Mouse (Mus musculus): ENCODE measurements around the gene Srd5a2. TPM values are rescaled to one million over a fixed set of nuclear protein-coding genes. Genes with fewer than 3 reads are reported as not detected.
"Not testable (repeated sequence)": the region's sequence is repeated elsewhere in the genome, so short reads cannot be mapped to it uniquely, and the experiment has no call there.

Gene Srd5a2
- total RNA-seq (2014; fragmentation: Nextera tagmentation), result not detected in 2 replicates
- total RNA-seq (2017), result not detected in 2 replicates

DNA sequence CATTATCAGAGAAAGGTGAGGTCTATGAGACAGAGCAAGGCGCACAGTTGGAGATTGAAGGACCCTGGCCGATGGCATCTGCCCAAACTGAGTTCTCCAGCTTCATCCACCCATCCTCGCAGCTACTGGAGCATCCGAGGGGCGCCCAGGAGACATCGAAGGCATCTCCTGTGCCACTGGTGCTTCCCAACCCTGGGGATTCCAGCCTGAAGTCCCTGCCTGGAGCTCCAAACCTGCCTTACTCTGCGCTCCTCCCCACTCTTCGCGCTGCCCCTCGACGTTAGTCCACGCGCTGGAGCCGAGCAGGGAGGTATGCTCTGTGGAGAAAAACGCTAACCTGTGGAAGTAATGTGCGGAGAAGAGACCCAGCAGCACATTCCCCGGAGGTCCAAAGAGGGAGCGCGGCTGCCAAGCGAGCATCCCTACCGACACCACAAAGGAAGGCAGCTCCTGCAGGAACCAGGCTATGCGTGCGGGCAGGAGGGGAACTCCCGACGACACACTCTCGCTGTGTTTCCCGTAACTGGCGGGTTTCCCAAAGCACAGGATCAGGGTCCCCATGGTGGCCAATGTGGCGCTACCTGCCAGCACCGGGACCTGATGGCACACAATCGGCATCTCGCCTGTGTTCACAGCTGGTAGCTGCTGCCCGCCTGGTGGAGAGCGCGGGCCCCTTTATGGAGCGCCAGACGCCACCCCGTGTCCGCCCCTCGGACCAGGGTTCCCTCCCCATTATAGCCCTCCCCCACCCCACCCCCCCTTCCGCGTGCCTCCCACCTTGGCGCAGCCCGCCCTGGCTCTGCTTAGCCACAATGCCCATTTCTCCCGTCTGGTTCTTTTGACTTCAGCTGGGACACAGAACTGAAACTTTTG lies at the start of gene Srd5a2:
Gene Srd5a2 (minus strand): TSS at position 707 of the 873 bp plus-strand sequence.
- no peak for ATAC-seq (replicated peaks; ENCODE audit: low FRiP score, low TSS enrichment, poor library complexity, severe bottlenecking)

DNA sequence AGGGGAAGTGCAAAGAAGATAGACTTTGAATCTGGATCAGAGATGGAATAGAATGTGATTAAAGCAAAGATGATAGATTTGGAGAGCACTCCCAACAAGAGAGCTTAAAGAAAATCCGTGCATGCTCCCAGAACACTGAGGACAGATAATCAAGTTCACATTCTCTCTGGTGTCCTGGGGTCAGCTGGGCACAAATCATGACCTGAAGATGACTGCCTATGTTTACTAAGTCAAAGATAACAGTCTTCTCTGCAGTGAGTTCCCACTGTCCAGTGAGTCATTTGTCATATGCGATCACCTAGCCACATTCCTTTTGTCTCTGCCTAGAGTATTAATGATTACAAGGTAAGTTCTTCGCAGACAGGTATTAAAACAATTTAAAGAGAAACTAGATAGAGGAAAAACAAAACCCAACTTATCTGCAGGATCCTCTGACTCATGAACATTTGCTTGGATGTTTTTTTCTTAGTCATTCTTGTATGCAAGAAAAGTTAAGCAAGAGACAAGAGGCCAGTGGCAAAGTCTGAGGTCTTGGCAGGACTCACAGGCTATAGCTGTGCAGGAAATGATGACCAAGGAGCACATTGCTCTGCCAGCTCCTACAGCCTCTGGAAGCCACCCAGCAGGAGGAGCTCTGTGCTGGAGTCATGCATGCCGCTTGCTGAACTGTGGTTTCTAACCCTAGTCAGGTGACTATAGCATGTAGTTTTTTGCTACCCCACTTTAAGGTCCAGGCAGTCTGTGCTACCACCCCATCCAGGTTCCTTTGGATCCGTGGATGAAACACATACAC lies 41.4 kb upstream of the Srd5a2 start:
- ATAC-seq (replicated peaks; ENCODE audit: low FRiP score, low TSS enrichment, poor library complexity, severe bottlenecking), result no peak

DNA sequence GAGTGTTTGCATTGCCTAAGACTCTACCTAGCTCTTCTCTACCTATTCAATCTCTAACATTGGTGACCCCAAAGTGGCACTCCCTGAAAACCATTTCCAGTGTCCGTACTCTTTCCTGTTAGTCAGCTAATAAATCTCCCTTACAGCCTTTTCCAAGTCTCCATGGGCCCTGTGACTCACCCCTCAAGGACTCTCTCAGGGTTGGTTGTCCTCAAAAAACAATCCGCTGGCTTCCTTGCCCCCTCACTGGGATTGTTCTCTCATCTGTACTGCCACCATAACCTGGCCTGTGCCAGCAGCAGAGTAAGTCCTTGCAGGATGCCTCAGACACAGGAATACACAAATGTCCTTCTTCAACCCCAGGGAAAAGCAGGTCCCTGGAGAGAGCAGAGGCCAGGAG lies 40.3 kb upstream of the Srd5a2 start:
- ATAC-seq (replicated peaks; ENCODE audit: low FRiP score, low TSS enrichment, poor library complexity, severe bottlenecking), result no peak

DNA sequence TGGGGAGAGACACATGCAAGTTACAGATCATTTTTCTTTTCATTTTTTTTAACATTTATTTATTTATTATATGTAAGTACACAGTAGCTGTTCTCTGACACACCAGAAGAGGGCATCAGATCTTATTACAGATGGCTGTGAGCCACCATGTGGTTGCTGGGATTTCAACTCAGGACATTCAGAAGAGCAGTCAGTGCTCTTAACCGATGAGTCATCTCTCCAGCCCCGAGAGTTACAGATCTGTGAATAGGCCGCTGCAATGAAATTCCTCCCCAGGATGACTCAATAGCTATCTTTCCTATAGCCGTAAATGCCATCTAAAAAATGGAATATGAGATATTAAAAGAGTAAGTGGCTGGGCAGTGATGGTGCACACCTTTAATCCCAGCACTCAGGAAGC lies 35.7 kb upstream of the Srd5a2 start:
- no peak for ATAC-seq (replicated peaks; ENCODE audit: low FRiP score, low TSS enrichment, poor library complexity, severe bottlenecking)

GRCm38 (mm10) chr17:74080076-74080615 lies 32.4 kb upstream of the Srd5a2 start:
- no peak for ATAC-seq (replicated peaks; ENCODE audit: low FRiP score, low TSS enrichment, poor library complexity, severe bottlenecking)

GRCm38 (mm10) chr17:74078776-74079495 lies 31.2 kb upstream of the Srd5a2 start:
- ATAC-seq (replicated peaks; ENCODE audit: low FRiP score, low TSS enrichment, poor library complexity, severe bottlenecking), result no peak

DNA sequence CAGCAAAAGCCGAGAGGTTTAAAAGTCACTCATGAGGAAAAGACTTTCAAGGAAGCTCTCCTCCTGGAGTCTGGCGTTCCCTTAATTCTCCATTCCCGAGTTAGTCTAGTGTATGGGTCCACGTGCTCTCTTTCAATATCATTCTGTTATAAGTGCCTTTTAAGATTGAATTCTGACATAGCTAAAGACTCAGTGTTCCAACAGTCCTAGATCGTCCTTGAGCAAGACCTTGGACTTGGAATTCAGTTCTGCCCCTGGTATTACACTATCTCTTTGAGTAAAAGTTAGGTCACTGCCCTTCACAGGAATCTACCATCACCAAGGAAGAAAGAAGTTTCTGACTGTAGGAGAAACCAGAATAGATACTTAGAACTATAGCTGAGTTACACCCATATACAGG lies 25.4 kb upstream of the Srd5a2 start:
- ATAC-seq (replicated peaks; ENCODE audit: low FRiP score, low TSS enrichment, poor library complexity, severe bottlenecking), result not testable (repeated sequence)

GRCm38 (mm10) chr17:74062763-74063162 lies 15.0 kb upstream of the Srd5a2 start:
- ATAC-seq (replicated peaks; ENCODE audit: low FRiP score, low TSS enrichment, poor library complexity, severe bottlenecking), result not testable (repeated sequence)

- no peak for ATAC-seq (replicated peaks; ENCODE audit: low FRiP score, low TSS enrichment, poor library complexity, severe bottlenecking)
Observed at GRCm38 (mm10) chr17:74048229-74048816, 607 bp upstream of the Srd5a2 start.

DNA sequence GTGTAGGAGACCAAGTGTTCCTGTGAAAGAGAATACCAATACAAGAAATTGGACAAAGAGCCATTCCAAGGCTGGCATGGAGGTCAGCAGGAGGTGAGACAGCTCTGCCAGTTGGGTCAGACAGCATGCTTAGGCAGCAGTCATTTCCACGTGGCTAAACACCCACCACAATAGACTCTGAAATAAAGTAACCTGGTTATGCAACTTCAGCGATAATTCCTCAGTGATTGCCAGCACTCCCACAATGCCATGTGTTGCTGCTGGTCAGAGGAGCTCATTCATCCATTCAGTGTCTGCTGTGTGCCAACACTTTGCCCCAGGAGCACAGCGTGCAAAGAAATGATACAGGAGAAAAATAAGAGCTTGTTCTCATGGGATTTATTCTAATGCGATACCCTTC lies 4.0 kb downstream of the Srd5a2 start:
- no peak for ATAC-seq (replicated peaks; ENCODE audit: low FRiP score, low TSS enrichment, poor library complexity, severe bottlenecking)

- ATAC-seq (replicated peaks; ENCODE audit: low FRiP score, low TSS enrichment, poor library complexity, severe bottlenecking), result peak; percentile 98
Observed at GRCm38 (mm10) chr17:74020526-74021203, 27.1 kb downstream of the Srd5a2 start.

DNA sequence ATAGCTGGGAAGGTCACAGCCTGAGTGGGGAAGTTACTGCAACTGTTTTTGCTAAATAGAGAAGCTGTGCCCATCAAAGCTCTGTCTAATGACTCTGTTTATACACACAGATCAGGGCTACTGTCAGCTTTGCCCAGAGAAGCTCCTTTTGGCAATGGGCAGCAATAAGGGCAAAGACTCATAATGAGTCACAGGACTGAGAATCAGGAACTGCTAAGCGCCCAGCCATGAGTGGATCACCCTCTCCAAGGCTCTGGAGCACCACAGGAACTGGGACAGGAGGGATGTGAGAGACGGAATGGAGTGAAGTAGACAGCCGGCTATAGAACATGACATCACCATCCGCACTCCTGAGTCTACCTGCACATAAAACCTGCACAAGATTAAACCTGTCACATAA lies 29.4 kb downstream of the Srd5a2 start:
- ATAC-seq (replicated peaks; ENCODE audit: low FRiP score, low TSS enrichment, poor library complexity, severe bottlenecking), result no peak

GRCm38 (mm10) chr17:74017649-74018048 lies 30.1 kb downstream of the Srd5a2 start:
- ATAC-seq (replicated peaks; ENCODE audit: low FRiP score, low TSS enrichment, poor library complexity, severe bottlenecking), result no peak

DNA sequence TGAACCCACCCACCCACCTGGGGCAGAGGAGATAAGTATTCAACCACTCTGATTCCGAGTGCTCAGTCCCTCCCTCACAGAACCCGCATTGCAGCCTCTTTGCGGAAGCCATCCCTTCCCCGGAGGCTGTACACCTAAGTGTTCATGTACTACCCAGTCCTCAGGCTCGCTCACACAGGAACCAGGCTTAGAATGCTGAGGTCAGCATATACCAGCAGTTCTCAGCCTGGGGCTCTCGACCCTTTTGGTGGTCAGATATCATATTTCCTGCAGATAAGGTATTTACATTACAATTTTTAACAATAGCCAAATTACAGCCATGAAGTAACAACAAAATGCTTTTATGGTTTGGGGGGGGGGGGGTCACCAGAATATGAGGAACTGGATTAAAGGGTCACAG lies 32.6 kb downstream of the Srd5a2 start:
- no peak for ATAC-seq (replicated peaks; ENCODE audit: low FRiP score, low TSS enrichment, poor library complexity, severe bottlenecking)

- no peak for ATAC-seq (replicated peaks; ENCODE audit: low FRiP score, low TSS enrichment, poor library complexity, severe bottlenecking)
Observed at GRCm38 (mm10) chr17:74008680-74009079, 39.0 kb downstream of the Srd5a2 start.

DNA sequence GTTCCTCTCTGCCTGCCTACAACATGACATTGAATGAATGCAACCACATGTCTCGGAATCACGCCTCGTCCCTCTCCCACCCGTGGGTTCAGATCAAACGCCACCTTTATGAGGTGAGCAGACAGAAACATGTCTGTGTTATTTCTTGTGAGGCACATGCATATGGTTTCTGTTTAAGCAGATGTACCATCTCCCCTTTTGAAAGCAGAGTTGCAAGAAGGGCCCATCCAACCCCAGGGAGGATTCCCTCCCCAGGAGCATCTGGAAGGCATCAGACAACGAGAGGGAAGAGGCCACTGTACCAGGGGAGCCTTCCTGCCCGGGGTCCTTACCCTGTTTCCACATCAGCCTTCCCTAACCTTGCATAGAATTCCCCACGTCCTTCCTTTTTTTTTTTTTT lies 40.7 kb downstream of the Srd5a2 start:
- ATAC-seq (replicated peaks; ENCODE audit: low FRiP score, low TSS enrichment, poor library complexity, severe bottlenecking), result no peak

DNA sequence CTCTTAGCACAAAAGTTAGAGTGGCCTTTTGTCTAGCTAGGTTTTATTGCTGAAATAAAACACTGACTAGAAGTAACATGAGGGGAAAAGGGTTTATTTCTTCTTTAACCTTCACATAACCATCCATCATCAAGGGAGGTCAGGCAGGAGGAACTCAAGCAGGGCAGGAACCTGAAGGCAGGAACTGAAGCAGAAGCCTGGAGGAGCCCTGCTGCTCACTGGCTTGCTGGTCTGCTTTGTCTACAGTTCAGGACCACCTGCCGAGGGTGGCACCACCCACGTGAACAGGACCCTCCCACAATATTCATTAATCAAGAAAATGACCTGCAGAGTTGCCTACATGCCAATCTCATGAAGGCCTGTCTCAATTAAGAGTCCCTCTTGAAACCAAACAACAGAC lies 45.3 kb downstream of the Srd5a2 start:
- no peak for ATAC-seq (replicated peaks; ENCODE audit: low FRiP score, low TSS enrichment, poor library complexity, severe bottlenecking)

DNA sequence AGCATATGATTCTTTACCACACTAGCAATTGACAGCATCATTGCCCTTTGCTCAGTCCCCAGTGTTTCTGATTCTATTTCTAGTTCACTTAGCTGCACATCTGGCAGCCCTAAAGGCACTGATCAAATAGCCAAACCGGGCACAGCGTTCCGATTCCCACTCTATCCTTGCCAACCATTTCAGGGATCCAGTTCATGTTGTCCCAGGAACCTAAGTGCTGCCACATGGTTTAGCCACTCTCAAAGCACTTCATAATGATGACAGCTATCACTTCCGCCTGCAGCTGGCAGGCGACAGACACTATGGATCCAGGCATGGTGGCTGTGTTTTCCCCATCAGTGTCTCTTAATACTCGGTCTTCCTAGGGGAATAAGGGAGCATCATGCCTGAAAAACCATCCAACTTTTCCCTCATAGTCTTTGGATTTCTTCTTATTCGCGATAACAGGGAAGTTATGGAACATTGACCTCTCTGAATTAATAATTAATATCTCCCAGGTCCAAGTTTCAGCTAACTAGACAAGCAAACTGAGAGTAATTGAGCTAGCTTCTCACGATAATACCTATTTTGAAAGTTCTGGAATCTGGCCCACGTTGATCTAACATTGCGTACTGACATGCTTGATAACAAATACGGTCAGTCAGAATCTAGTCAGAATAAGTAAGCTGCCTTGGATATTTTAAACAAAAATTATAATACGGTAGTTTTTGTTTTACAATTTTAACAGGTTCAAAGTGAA lies 51.6 kb downstream of the Srd5a2 start:
- no peak for ATAC-seq (replicated peaks; ENCODE audit: low FRiP score, low TSS enrichment, poor library complexity, severe bottlenecking)

Data from megakaryocyte-erythroid progenitor cell, adult 5-6 weeks (primary cell).